Mouse (Mus musculus) liver (tissue): ENCODE results near the gene Olfr1344.
A peak's percentile ranks its signal among the peaks of the same experiment; 100 is the strongest.
"Not testable (repeated sequence)": the region's sequence is repeated elsewhere in the genome, so short reads cannot be mapped to it uniquely, and the experiment has no call there.

Experiments used
- DNase-seq: peaks from one replicate; pipeline ENCODE4 v3.0.0-alpha.2; 2020; ENCODE audit warnings: mixed read lengths

Olfr1344 gene

GRCm38 (mm10) chr7:6438388-6438787 lies at the start of gene Olfr1344:
Gene Olfr1344, plus strand, starts transcription at chr7:6438688.
- DNase-seq, result no peak

GRCm38 (mm10) chr7:6388971-6389370 lies 49.5 kb upstream of the Olfr1344 start:
- no peak for DNase-seq

GRCm38 (mm10) chr7:6389449-6389848 lies 49.0 kb upstream of the Olfr1344 start:
- no peak for DNase-seq

- DNase-seq, result peak; percentile 40
Observed at GRCm38 (mm10) chr7:6397996-6398975, 40.2 kb upstream of the Olfr1344 start, which contains the start of gene Smim17. Gene Smim17, plus strand, starts transcription at chr7:6398715.

GRCm38 (mm10) chr7:6410043-6410442 lies 28.4 kb upstream of the Olfr1344 start, which contains the start of gene Gm20715:
Gene Gm20715, plus strand, starts transcription at chr7:6410277.
- peak; percentile 89 for DNase-seq

- no peak for DNase-seq
Observed at GRCm38 (mm10) chr7:6414626-6415441, 23.7 kb upstream of the Olfr1344 start.

GRCm38 (mm10) chr7:6415442-6415787 lies 23.1 kb upstream of the Olfr1344 start:
- DNase-seq, result no peak

GRCm38 (mm10) chr7:6419894-6420293 lies 18.6 kb upstream of the Olfr1344 start:
- DNase-seq, result no peak

GRCm38 (mm10) chr7:6429381-6429780 lies 9.1 kb upstream of the Olfr1344 start:
- no peak for DNase-seq

GRCm38 (mm10) chr7:6430342-6430741 lies 8.1 kb upstream of the Olfr1344 start:
- DNase-seq, result peak; percentile 50

- DNase-seq, result no peak
Observed at GRCm38 (mm10) chr7:6441173-6441572, 2.7 kb downstream of the Olfr1344 start.

GRCm38 (mm10) chr7:6447771-6448170 lies 9.3 kb downstream of the Olfr1344 start:
- no peak for DNase-seq

GRCm38 (mm10) chr7:6455868-6456267 lies 17.4 kb downstream of the Olfr1344 start, which contains the start of gene Olfr1336:
Gene Olfr1336, plus strand, starts transcription at chr7:6456168.
- DNase-seq, result no peak

GRCm38 (mm10) chr7:6456399-6456798 lies 17.9 kb downstream of the Olfr1344 start:
- DNase-seq, result no peak

GRCm38 (mm10) chr7:6466951-6467350 lies 28.5 kb downstream of the Olfr1344 start, which contains the start of gene Olfr1346:
Gene Olfr1346, plus strand, starts transcription at chr7:6467101.
- no peak for DNase-seq

- not testable (repeated sequence) for DNase-seq
Observed at GRCm38 (mm10) chr7:6477633-6478032, 39.1 kb downstream of the Olfr1344 start.

- no peak for DNase-seq
Observed at GRCm38 (mm10) chr7:6486841-6487240, 48.4 kb downstream of the Olfr1344 start, which contains the start of gene Olfr5. Gene Olfr5, minus strand, starts transcription at chr7:6486941.
